Mouse (Mus musculus) kidney, postnatal 0 days (tissue): ENCODE measurements around the gene Sostdc1. TPM values are rescaled to one million over a fixed set of nuclear protein-coding genes. Genes with fewer than 3 reads are reported as not detected.

Source experiments
- ATAC-seq: fragments of 200-750 bp; cut with Nextera tagmentation; replicated peaks from 2 replicates; pipeline ENCODE4 v1.8.0; 2017; ENCODE audit warnings: low read depth, moderate number of reproducible peaks, moderate TSS enrichment, moderate library complexity; ENCODE audit not compliant: low FRiP score
- DNase-seq: peaks from one replicate; pipeline ENCODE4 v3.0.0-alpha.2; 2016; ENCODE audit warnings: low spot score
- H3K27ac ChIP-seq: fragments of 300-500 bp; sonication (generic); 2 replicates; pipeline ENCODE4 v1.5.1; 2014; ENCODE audit warnings: mild to moderate bottlenecking
- H3K27me3 ChIP-seq: fragments of 300-500 bp; sonication (generic); 2 replicates; pipeline ENCODE4 v1.6.1; 2014; ENCODE audit warnings: low read length, mixed read lengths; ENCODE audit not compliant: insufficient read depth
- H3K36me3 ChIP-seq: fragments of 300-500 bp; sonication (generic); 2 replicates; pipeline ENCODE4 v1.6.1; 2014; ENCODE audit warnings: low read length, mixed read lengths; ENCODE audit not compliant: insufficient read depth
- H3K4me1 ChIP-seq: fragments of 300-500 bp; sonication (generic); replicated peaks from 2 replicates; pipeline ENCODE4 v1.6.1; 2014; ENCODE audit warnings: antibody characterized with exemption, low read length, mixed read lengths; ENCODE audit not compliant: insufficient read depth
- H3K4me2 ChIP-seq: fragments of 300-500 bp; sonication (generic); 2 replicates; pipeline ENCODE4 v1.6.1; 2014; ENCODE audit warnings: mild to moderate bottlenecking, low read length, moderate library complexity, mixed read lengths
- H3K4me3 ChIP-seq: fragments of 300-500 bp; sonication (generic); replicated peaks from 2 replicates; pipeline ENCODE4 v1.5.1; 2014; ENCODE audit warnings: low read depth, low read length
- H3K9ac ChIP-seq: fragments of 300-500 bp; sonication (generic); 2 replicates; pipeline ENCODE4 v1.6.1; 2014; ENCODE audit warnings: low read depth, low read length
- H3K9me3 ChIP-seq: fragments of 300-500 bp; sonication (generic); replicated peaks from 2 replicates; pipeline ENCODE4 v1.6.1; 2016; ENCODE audit warnings: low read length, inconsistent platforms, mixed read lengths
- CTCF ChIP-seq: IDR thresholded peaks from 2 replicates; pipeline ENCODE4 v1.5.1; 2016; ENCODE audit warnings: antibody characterized with exemption, low read depth, mild to moderate bottlenecking, moderate library complexity
- whole genome bisulfite sequencing: fragments of 180-500 bp; shearing (Covaris S2); extraction: QIAGEN DNeasy Blood & Tissue Kit; methylation state at CpG from one replicate; pipeline ENCODE4 v1.1.7; 2014; 5-methylcytosine and 5-hydroxymethylcytosine counted together
- polyA plus RNA-seq: library from polyadenylated mRNA; unstranded; fragments of >200 nt; fragmentation: Nextera tagmentation; extraction: Ambion mirVana; gene quantifications from 2 replicates; pipeline ENCODE4 v1.2.1, GENCODE M21; 2015

The Sostdc1 gene
- polyA plus RNA-seq, 1 experiment from 2014 or later: 377 TPM

DNA sequence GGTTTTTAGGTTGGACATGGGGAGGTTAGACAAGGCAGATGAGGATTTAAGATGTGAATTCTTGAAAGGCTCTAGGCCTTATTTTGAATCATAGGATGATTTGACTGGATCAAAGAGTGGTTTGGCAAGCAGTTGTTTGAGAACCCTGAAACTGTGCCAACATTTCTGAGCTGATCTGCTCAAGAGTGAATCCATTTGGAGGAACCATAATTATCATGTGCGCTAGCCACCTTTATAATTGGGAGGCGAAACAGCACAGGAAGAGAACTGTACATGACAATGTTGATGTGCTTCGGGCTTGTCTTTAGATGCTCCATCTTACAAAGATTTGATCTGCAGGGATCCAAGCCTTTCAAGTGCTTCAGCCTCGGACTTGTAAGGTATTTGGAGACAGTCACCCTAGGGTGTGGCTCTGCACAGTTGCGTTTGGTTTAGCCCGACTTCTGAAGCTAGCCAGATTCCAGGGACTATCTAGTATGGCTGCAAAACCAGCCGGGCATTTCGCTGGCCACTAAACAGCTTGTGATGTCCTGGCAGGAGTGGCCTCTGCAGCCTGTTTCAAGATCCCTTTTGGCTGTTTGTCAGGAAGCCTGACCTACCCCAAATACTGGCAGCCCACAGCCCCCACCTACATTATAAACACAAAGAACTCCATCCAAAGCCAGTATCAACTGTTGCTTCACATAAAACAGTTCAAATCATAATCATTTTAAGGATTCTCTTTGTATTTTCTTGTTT lies 10.9 kb upstream of the Sostdc1 start:
- H3K4me3 ChIP-seq: no peak overlapping the region
- H3K9me3 ChIP-seq: no peaks in the 10 kb centered on the region
- no peak for ATAC-seq
- H3K27ac ChIP-seq: no peak overlapping the region
- H3K27me3 ChIP-seq: no peaks in the 10 kb centered on the region
- no peak for DNase-seq
- no peaks in the 10 kb centered on the region for H3K4me1 ChIP-seq
- TF ChIP-seq CTCF: no peak
- no peak overlapping the region for H3K4me2 ChIP-seq
- WGBS: 80% methylated on average over 8 of the region's 8 CpGs
- no peak overlapping the region for H3K9ac ChIP-seq
- no peaks in the 10 kb centered on the region for H3K36me3 ChIP-seq

GRCm38 (mm10) chr12:36308737-36309420 lies 5.1 kb upstream of the Sostdc1 start:
- H3K27ac ChIP-seq: no peak overlapping the region
- H3K9ac ChIP-seq: no peak overlapping the region
- ATAC-seq: no peak
- H3K4me1 ChIP-seq: no peaks in the 10 kb centered on the region
- H3K9me3 ChIP-seq: no peaks in the 10 kb centered on the region
- no peak overlapping the region for H3K4me2 ChIP-seq
- 83% methylated on average over 6 of the region's 6 CpGs for WGBS
- no peak overlapping the region for H3K4me3 ChIP-seq
- H3K27me3 ChIP-seq: no peaks in the 10 kb centered on the region
- no peaks in the 10 kb centered on the region for H3K36me3 ChIP-seq
- TF ChIP-seq CTCF: no peak
- DNase-seq: no peak

- Histone ChIP-seq H3K4me2 (peak overlapping the region; percentile 77), H3K27ac (no peak overlapping the region), H3K27me3 (no peaks in the 10 kb centered on the region), H3K9ac (no peak overlapping the region), H3K4me3 (no peak overlapping the region), H3K36me3 (no peaks in the 10 kb centered on the region), H3K4me1 (no peaks in the 10 kb centered on the region), H3K9me3 (no peaks in the 10 kb centered on the region)
- WGBS: 37% methylated on average over 2 of the region's 2 CpGs
- DNase-seq (no peak), ATAC-seq (no peak; the same call in 1 of the 2 replicates)
- TF ChIP-seq CTCF: no peak
Observed at GRCm38 (mm10) chr12:36313015-36313414, 924 bp upstream of the Sostdc1 start.

GRCm38 (mm10) chr12:36314446-36314845 lies 507 bp downstream of the Sostdc1 start:
- no peak for DNase-seq
- no peaks in the 10 kb centered on the region for H3K27me3 ChIP-seq
- H3K4me1 ChIP-seq: no peaks in the 10 kb centered on the region
- H3K36me3 ChIP-seq: no peaks in the 10 kb centered on the region
- ATAC-seq: no peak
- WGBS: 53% methylated on average over 7 of the region's 7 CpGs
- peak overlapping the region; percentile 38 for H3K9ac ChIP-seq
- H3K4me3 ChIP-seq: peak overlapping the region; percentile 40
- TF ChIP-seq CTCF: no peak
- H3K9me3 ChIP-seq: no peaks in the 10 kb centered on the region
- H3K27ac ChIP-seq: peak overlapping the region; percentile 37
- H3K4me2 ChIP-seq: peak overlapping the region; percentile 77

DNA sequence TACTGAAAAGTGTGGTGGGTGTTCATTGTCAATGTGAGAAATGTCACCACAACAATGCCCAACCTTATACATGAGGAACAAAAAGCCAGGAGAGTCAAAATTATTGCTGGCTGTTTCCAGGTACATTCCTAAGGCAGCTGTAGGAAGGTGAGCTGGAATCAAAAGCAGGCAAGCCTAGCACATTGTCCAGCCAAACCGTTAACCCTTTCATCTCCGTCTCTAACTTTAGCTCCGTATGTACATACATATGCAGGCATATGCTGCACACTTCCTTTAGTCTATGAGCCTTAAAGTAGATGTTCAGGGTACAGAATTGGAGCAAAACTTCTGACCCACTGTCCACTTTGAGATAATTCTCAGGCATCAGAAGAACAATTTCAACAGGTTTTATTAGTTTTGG lies 1.6 kb downstream of the Sostdc1 start:
- Histone ChIP-seq H3K4me2 (peak overlapping the region; percentile 77), H3K4me1 (no peaks in the 10 kb centered on the region), H3K27ac (peak overlapping the region; percentile 25; the same call in 1 of the 2 replicates), H3K9me3 (no peaks in the 10 kb centered on the region), H3K4me3 (peak overlapping the region; percentile 40), H3K36me3 (no peaks in the 10 kb centered on the region), H3K9ac (no peak overlapping the region), H3K27me3 (no peaks in the 10 kb centered on the region)
- 73% methylated on average over 3 of the region's 3 CpGs for WGBS
- no peak for TF ChIP-seq CTCF
- DNase-seq (no peak), ATAC-seq (no peak)

DNA sequence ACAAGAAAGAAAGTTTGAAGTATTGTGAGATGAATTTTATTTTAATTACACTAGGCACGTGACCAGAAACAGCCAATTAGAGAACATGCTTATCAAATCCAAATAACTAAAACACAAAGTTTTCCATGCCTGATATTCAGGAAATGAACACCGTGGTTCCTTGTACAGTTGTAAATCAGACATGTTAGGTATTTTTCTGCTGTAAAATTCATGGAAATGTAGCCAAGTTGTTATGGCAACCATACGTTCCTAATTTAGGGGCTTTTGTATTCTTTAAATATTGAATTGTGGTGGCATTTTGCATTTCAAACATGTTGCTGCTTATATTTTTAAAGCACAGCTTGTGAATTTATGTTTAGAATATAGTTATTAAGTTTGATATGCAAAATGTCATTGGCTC lies 2.1 kb downstream of the Sostdc1 start:
- TF ChIP-seq CTCF: no peak
- DNase-seq: no peak
- peak overlapping the region; percentile 77 for H3K4me2 ChIP-seq
- no peaks in the 10 kb centered on the region for H3K27me3 ChIP-seq
- no peak for ATAC-seq
- H3K4me1 ChIP-seq: no peaks in the 10 kb centered on the region
- no peaks in the 10 kb centered on the region for H3K36me3 ChIP-seq
- no peaks in the 10 kb centered on the region for H3K9me3 ChIP-seq
- no peak overlapping the region for H3K9ac ChIP-seq
- H3K4me3 ChIP-seq: peak overlapping the region; percentile 40; the same call in 1 of the 2 replicates
- WGBS: 46% methylated on average over 3 of the region's 3 CpGs
- H3K27ac ChIP-seq: no peak overlapping the region
